ENCODE assay signal across 12 mouse cellular contexts in the genomic region with DNA sequence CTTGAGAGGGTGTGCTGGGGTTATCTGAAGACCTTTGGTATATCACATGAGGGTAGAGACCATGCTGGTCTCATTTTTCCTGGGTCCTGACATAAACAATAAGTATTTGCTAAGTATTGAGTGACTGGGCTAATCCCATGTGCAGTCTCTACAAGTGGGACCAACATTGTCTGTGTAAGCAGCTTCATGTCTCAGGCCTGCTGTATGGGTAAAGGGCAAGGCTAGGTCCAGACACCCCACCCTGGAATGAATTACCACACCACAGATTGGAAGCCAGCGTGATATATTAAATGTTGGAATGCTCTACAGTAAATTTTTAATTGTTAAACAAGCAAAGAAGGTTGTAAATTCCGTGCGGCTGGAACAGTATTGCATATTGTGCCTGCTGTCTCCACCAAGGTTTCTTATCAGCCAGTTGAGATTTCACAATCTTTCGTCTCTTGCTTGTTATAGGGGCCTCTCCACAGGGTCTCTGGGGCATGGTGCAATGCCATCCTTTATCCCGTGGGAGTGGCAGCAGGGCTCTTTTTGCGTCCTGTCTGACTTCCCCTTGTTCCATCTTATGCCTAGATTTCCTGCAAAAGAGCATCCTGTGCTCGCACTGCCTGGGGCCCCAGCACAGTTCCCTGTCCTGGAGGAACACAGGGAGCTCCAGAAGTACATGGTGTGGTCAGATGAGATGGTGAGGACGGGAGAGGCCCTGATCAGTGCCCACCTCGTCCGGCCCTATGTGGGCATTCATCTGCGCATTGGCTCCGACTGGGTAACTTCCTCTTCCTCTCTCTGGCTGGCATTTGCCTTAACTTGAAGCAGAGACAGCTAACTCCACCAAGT. TPM values are rescaled to one million over a fixed set of nuclear protein-coding genes. Genes with fewer than 3 reads are reported as not detected.
DNase-seq lines count a peak whose midpoint lies in the region; ATAC-seq and TF ChIP-seq lines count a peak whose summit lies in the region.
"Had no signal": no experiment of that assay in that cellular context is flagged by ENCODE, and none has a peak within 500 bp of the region (broad histone marks: within the 10 kb centered on the region; RNA-seq: fewer than 3 reads in every experiment).

No protein-coding gene starts in this region.

- H3K27me3 ChIP-seq in kidney, embryonic 15.5 days, result no peaks in the 10 kb centered on the region
- H3K27me3 ChIP-seq in thymus, adult 2 months (ENCODE audit: control insufficient read depth, insufficient read depth, low read length), result no peaks in the 10 kb centered on the region
- no peaks in the 10 kb centered on the region for H3K27me3 ChIP-seq in liver, embryonic 15.5 days

- H3K4me1 ChIP-seq in kidney, embryonic 15.5 days, result peaks cover 6% of the 10 kb centered on the region
- H3K4me1 ChIP-seq in thymus, adult 2 months (replicated peaks; ENCODE audit: control insufficient read depth, insufficient read depth, low read length), result peaks cover 43% of the 10 kb centered on the region
- H3K4me1 ChIP-seq in liver, embryonic 15.5 days (replicated peaks), result peaks cover 43% of the 10 kb centered on the region

- WGBS in kidney, embryonic 15.5 days, result 67% methylated on average over 12 of the region's 12 CpGs
- WGBS in thymus, adult 2 months, result 57% methylated on average over 12 of the region's 12 CpGs
- 40% methylated on average over 12 of the region's 12 CpGs for WGBS in liver, embryonic 15.5 days (ENCODE audit: insufficient replicate concordance)

- intact Hi-C loops in left cerebral cortex, adult 2 months (cut with DNase I), result no loop called here

- H3K27ac ChIP-seq in kidney, embryonic 15.5 days, result peak overlapping the region; percentile 38; the same call in 1 of the 2 replicates
- H3K27ac ChIP-seq in thymus, adult 2 months (ENCODE audit: control insufficient read depth, insufficient read depth, low read length), result peak overlapping the region; percentile 100
- peak overlapping the region; percentile 82 for H3K27ac ChIP-seq in liver, embryonic 15.5 days (replicated peaks)
- H3K27ac ChIP-seq in left cerebral cortex, adult 2 months, result no peak overlapping the region

- no peak for TF ChIP-seq CTCF in thymus, adult 2 months (IDR thresholded peaks at IDR 0.05; ENCODE audit: borderline replicate concordance, control insufficient read depth, extremely low read depth, insufficient read depth, low read length, poor library complexity)
- TF ChIP-seq CTCF in left cerebral cortex, adult 2 months (IDR thresholded peaks at IDR 0.05), result no peak

- no peak overlapping the region for H3K4me3 ChIP-seq in kidney, embryonic 15.5 days (replicated peaks)
- H3K4me3 ChIP-seq in thymus, adult 2 months (ENCODE audit: control insufficient read depth, insufficient read depth, low read length), result no peak overlapping the region
- H3K4me3 ChIP-seq in liver, embryonic 15.5 days (replicated peaks), result no peak overlapping the region
- no peak overlapping the region for H3K4me3 ChIP-seq in left cerebral cortex, adult 2 months

- DNase-seq in kidney, postnatal 25 days, result no peak
- DNase-seq in thymus, adult 2 months, result no peak
- DNase-seq in thymus, postnatal 25 days, result no peak
- DNase-seq in left cerebral cortex, adult 2 months (ENCODE audit: extremely low spot score in 1 of 2, low spot score in 2 of 2), result no peak
- DNase-seq in layer of hippocampus, postnatal 25 days (ENCODE audit: extremely low spot score in 1 of 2, low spot score in 1 of 2), result no peak
- DNase-seq in heart, adult 8-10 months (ENCODE audit: low spot score), result no peak
- DNase-seq: gastrocnemius, postnatal 10 days; heart, postnatal 14 days; kidney, adult 2 months; midbrain, embryonic 14.5 days had no signal

- no peak for TF ChIP-seq POLR2A in thymus, adult 2 months (IDR thresholded peaks at IDR 0.05; ENCODE audit: control insufficient read depth, extremely low read depth, insufficient read depth, low read length, poor library complexity)

- H3K4me2 ChIP-seq in kidney, embryonic 15.5 days, result no peak overlapping the region
- peak overlapping the region; percentile 32 for H3K4me2 ChIP-seq in liver, embryonic 15.5 days

- no peak for ATAC-seq in kidney, embryonic 15.5 days (replicated peaks; ENCODE audit: low FRiP score)
- no peak for ATAC-seq in liver, embryonic 15.5 days (ENCODE audit: insufficient read depth)

- H3K9ac ChIP-seq in kidney, embryonic 15.5 days, result no peak overlapping the region
- H3K9ac ChIP-seq in liver, embryonic 15.5 days, result 0 out of 2 replicates have a peak overlapping the region, but pooled peaks have one; percentile 33

- peaks cover 42% of the 10 kb centered on the region for H3K36me3 ChIP-seq in kidney, embryonic 15.5 days
- no peaks in the 10 kb centered on the region for H3K36me3 ChIP-seq in thymus, adult 2 months (ENCODE audit: control insufficient read depth, insufficient read depth, low read length)
- H3K36me3 ChIP-seq in liver, embryonic 15.5 days (replicated peaks), result peaks cover 51% of the 10 kb centered on the region

- no peaks in the 10 kb centered on the region for H3K9me3 ChIP-seq in kidney, embryonic 15.5 days (replicated peaks)
- H3K9me3 ChIP-seq in liver, embryonic 15.5 days (replicated peaks), result no peaks in the 10 kb centered on the region

RNA-seq across cellular contexts. Expression of gene Pofut1, which starts 17.9 kb away (rescaled TPM):
- 6.4 and 7.0 TPM in 2 replicates for polyA plus RNA-seq in kidney, embryonic 15.5 days (2015; fragmentation: Nextera tagmentation; extraction: Ambion mirVana)
- polyA plus RNA-seq in thymus, adult 2 months (2012; rRNA removed), result 30.2 and 30.8 TPM in 2 replicates
- polyA plus RNA-seq in liver, embryonic 15.5 days (2015; fragmentation: Nextera tagmentation; extraction: Ambion mirVana), result 2.6 TPM in 2 replicates
- total RNA-seq in left cerebral cortex, adult 2 months (2021), result 10 to 100 TPM; 15.4 to 17.3 TPM
- 10 to 100 TPM; 14.3 to 21.1 TPM for total RNA-seq in layer of hippocampus, postnatal 25 days (2021)
- total RNA-seq in heart, adult 8-10 months (2022), result 10 to 100 TPM; 10.6 to 14.9 (median 13.5) TPM

RNA-seq across cellular contexts. Expression of gene Plagl2, which starts 18.0 kb away (rescaled TPM):
- polyA plus RNA-seq in kidney, embryonic 15.5 days (2015; fragmentation: Nextera tagmentation; extraction: Ambion mirVana), result 15.4 and 16.0 TPM in 2 replicates
- polyA plus RNA-seq in thymus, adult 2 months (2012; rRNA removed), result 29.3 and 34.4 TPM in 2 replicates
- polyA plus RNA-seq in liver, embryonic 15.5 days (2015; fragmentation: Nextera tagmentation; extraction: Ambion mirVana), result 17.1 TPM in 2 replicates
- 1 to 10 TPM; 6.0 to 6.2 TPM for total RNA-seq in left cerebral cortex, adult 2 months (2021)
- 1 to 10 TPM; 4.6 to 5.4 TPM for total RNA-seq in layer of hippocampus, postnatal 25 days (2021)
- total RNA-seq in heart, adult 8-10 months (2022), result 1 to 10 TPM; 3.6 to 4.3 (median 4.0) TPM

RNA-seq across cellular contexts. Expression of gene Kif3b, which starts 32.0 kb away (rescaled TPM):
- polyA plus RNA-seq in kidney, embryonic 15.5 days (2015; fragmentation: Nextera tagmentation; extraction: Ambion mirVana), result 8.1 and 9.0 TPM in 2 replicates
- polyA plus RNA-seq in thymus, adult 2 months (2012; rRNA removed), result 13.0 and 15.7 TPM in 2 replicates
- polyA plus RNA-seq in liver, embryonic 15.5 days (2015; fragmentation: Nextera tagmentation; extraction: Ambion mirVana), result 1.4 and 2.0 TPM in 2 replicates
- total RNA-seq in left cerebral cortex, adult 2 months (2021), result 10 to 100 TPM; 55.7 to 57.3 TPM
- 10 to 100 TPM; 55.1 to 56.1 TPM for total RNA-seq in layer of hippocampus, postnatal 25 days (2021)
- 1 to 10 TPM; 6.4 to 9.3 (median 8.1) TPM for total RNA-seq in heart, adult 8-10 months (2022)

RNA-seq across cellular contexts. Expression of gene Tspyl3, which starts 34.0 kb away (rescaled TPM):
- polyA plus RNA-seq in kidney, embryonic 15.5 days (2015; fragmentation: Nextera tagmentation; extraction: Ambion mirVana), result 10.3 and 12.2 TPM in 2 replicates
- polyA plus RNA-seq in thymus, adult 2 months (2012; rRNA removed), result 44.6 and 45.4 TPM in 2 replicates
- 2.1 and 2.6 TPM in 2 replicates for polyA plus RNA-seq in liver, embryonic 15.5 days (2015; fragmentation: Nextera tagmentation; extraction: Ambion mirVana)
- 10 to 100 TPM; 24.6 to 26.5 TPM for total RNA-seq in left cerebral cortex, adult 2 months (2021)
- 10 to 100 TPM; 22.0 to 26.2 TPM for total RNA-seq in layer of hippocampus, postnatal 25 days (2021)
- total RNA-seq in heart, adult 8-10 months (2022), result 1 to 10 TPM in 3 of 4 experiments, under 1 TPM in 1; 0.90 to 1.5 (median 1.0) TPM

Comparison
In these comparisons a context has a peak if more than half of its experiments do, and no peak if none do; other contexts are left out.
1. RNA of gene Kif3b, which starts 32.0 kb away (total RNA-seq): 55.7 to 57.3 TPM in left cerebral cortex, adult 2 months and 55.1 to 56.1 TPM in layer of hippocampus, postnatal 25 days; 6.4 to 9.3 TPM in heart, adult 8-10 months; every median in the first group is over 4 times any median in the second.